7 mouse cellular contexts compared by ENCODE assay signal in the genomic region with DNA sequence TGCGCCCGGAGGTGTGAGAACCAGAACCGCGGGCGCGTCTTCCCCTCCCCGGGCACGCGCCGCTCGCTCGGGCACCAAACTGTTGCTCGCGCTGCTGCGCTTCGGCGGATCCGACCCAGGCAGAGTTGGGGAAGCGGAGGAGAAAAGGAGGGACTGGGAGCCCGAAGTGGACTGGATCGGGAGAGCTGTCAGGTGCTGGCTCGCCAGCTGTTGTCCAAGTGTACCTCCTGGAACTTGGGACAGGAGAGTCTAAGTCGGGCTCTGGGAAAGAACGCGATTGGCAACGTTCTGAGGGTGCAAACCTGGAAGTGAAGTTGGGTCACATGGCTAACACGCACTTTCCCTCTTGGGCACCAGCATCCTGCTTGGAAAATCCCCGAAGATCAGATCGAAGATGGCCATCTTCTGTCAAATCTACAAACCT.
DNase-seq lines count a peak whose midpoint lies in the region; ATAC-seq and TF ChIP-seq lines count a peak whose summit lies in the region.

No protein-coding gene starts in this region.

- H3K36me3 ChIP-seq in testis, adult 2 months (ENCODE audit: control insufficient read depth, insufficient read depth, low read length), result peaks cover 4% of the 10 kb centered on the region
- peaks cover 18% of the 10 kb centered on the region; the same call in 1 of the 2 replicates for H3K36me3 ChIP-seq in embryonic facial prominence, embryonic 14.5 days (ENCODE audit: control insufficient read depth, insufficient read depth, low read length)
- H3K36me3 ChIP-seq in intestine, embryonic 14.5 days (ENCODE audit: control insufficient read depth, insufficient read depth, low read length), result peaks cover 14% of the 10 kb centered on the region
- no peaks in the 10 kb centered on the region for H3K36me3 ChIP-seq in midbrain, embryonic 16.5 days (ENCODE audit: control insufficient read depth, insufficient read depth, low read length)

- peak overlapping the region; percentile 99 for H3K4me3 ChIP-seq in testis, adult 2 months (ENCODE audit: control insufficient read depth, low read depth, low read length)
- peak overlapping the region; percentile 88 for H3K4me3 ChIP-seq in embryonic facial prominence, embryonic 14.5 days (ENCODE audit: low read depth, low read length)
- H3K4me3 ChIP-seq in intestine, embryonic 14.5 days (ENCODE audit: low read depth, low read length), result peak overlapping the region; percentile 75
- peak overlapping the region; percentile 98 for H3K4me3 ChIP-seq in midbrain, embryonic 16.5 days (ENCODE audit: low read depth, low read length)

- no peaks in the 10 kb centered on the region for H3K9me3 ChIP-seq in embryonic facial prominence, embryonic 14.5 days (ENCODE audit: control insufficient read depth, low read length)
- no peaks in the 10 kb centered on the region for H3K9me3 ChIP-seq in intestine, embryonic 14.5 days (ENCODE audit: control insufficient read depth, low read length)
- H3K9me3 ChIP-seq in midbrain, embryonic 16.5 days (replicated peaks; ENCODE audit: control insufficient read depth, low read length, poor library complexity, severe bottlenecking), result no peaks in the 10 kb centered on the region

- under 1% methylated on average over 21 of the region's 29 CpGs for WGBS in embryonic facial prominence, embryonic 14.5 days
- WGBS in intestine, embryonic 14.5 days, result under 1% methylated on average over 28 of the region's 29 CpGs
- WGBS in midbrain, embryonic 16.5 days, result under 1% methylated on average over 29 of the region's 29 CpGs

- TF ChIP-seq CTCF in testis, adult 2 months (IDR thresholded peaks at IDR 0.05; ENCODE audit: control insufficient read depth, insufficient read depth, insufficient replicate concordance, low read depth, low read length), result no peak

- intact Hi-C loops in left cerebral cortex, postnatal 4 days (cut with DNase I), result loop anchor here (10.0 kb wide), 1 partner anchor 133 kb away; the partner anchor contains the start of gene Zfp800

- H3K4me2 ChIP-seq in embryonic facial prominence, embryonic 14.5 days (ENCODE audit: low read depth, low read length), result peak overlapping the region; percentile 91
- H3K4me2 ChIP-seq in intestine, embryonic 14.5 days (ENCODE audit: low read length), result peak overlapping the region; percentile 89
- peak overlapping the region; percentile 97 for H3K4me2 ChIP-seq in midbrain, embryonic 16.5 days (ENCODE audit: low read length)

- no peaks in the 10 kb centered on the region for H3K27me3 ChIP-seq in testis, adult 2 months (ENCODE audit: control insufficient read depth, insufficient read depth, low read length)
- no peaks in the 10 kb centered on the region for H3K27me3 ChIP-seq in embryonic facial prominence, embryonic 14.5 days (replicated peaks; ENCODE audit: control insufficient read depth, insufficient read depth, low read length)
- no peaks in the 10 kb centered on the region for H3K27me3 ChIP-seq in intestine, embryonic 14.5 days (replicated peaks; ENCODE audit: control insufficient read depth, insufficient read depth, low read length)
- no peaks in the 10 kb centered on the region for H3K27me3 ChIP-seq in midbrain, embryonic 16.5 days (ENCODE audit: control insufficient read depth, insufficient read depth, low read depth, low read length)

- peak overlapping the region; percentile 99 for H3K27ac ChIP-seq in testis, adult 2 months (ENCODE audit: control insufficient read depth, insufficient read depth, low read depth, low read length)
- H3K27ac ChIP-seq in embryonic facial prominence, embryonic 14.5 days (replicated peaks; ENCODE audit: low read depth, low read length), result peak overlapping the region; percentile 80
- peak overlapping the region; percentile 88 for H3K27ac ChIP-seq in intestine, embryonic 14.5 days (ENCODE audit: low read depth)
- H3K27ac ChIP-seq in midbrain, embryonic 16.5 days (ENCODE audit: low read length), result peak overlapping the region; percentile 85

- no peak for TF ChIP-seq POLR2A in testis, adult 2 months (IDR thresholded peaks at IDR 0.05; ENCODE audit: control insufficient read depth, low read depth, low read length)

- H3K4me1 ChIP-seq in testis, adult 2 months (ENCODE audit: control insufficient read depth, insufficient read depth, low read length), result peaks cover 7% of the 10 kb centered on the region
- peaks cover 5% of the 10 kb centered on the region; the same call in 1 of the 2 replicates for H3K4me1 ChIP-seq in embryonic facial prominence, embryonic 14.5 days (ENCODE audit: control insufficient read depth, insufficient read depth, low read length)
- H3K4me1 ChIP-seq in intestine, embryonic 14.5 days (replicated peaks; ENCODE audit: control insufficient read depth, insufficient read depth, low read length), result no peaks in the 10 kb centered on the region
- peaks cover 9% of the 10 kb centered on the region for H3K4me1 ChIP-seq in midbrain, embryonic 16.5 days (ENCODE audit: control insufficient read depth, insufficient read depth, low read length)

- no peak for DNase-seq in testis, postnatal 14 days (ENCODE audit: low spot score)
- no peak for DNase-seq in embryonic facial prominence, embryonic 14.5 days (ENCODE audit: low spot score)
- DNase-seq in intestine, embryonic 14.5 days (ENCODE audit: low spot score), result peak; percentile 84
- no peak for DNase-seq in left cerebral cortex, postnatal 4 days
- DNase-seq in left cerebral cortex, adult 8-10 months (ENCODE audit: low spot score in 2 of 2), result no peak

- H3K9ac ChIP-seq in embryonic facial prominence, embryonic 14.5 days (ENCODE audit: low read depth, low read length), result peak overlapping the region; percentile 80
- peak overlapping the region; percentile 71 for H3K9ac ChIP-seq in intestine, embryonic 14.5 days (ENCODE audit: low read length)
- peak overlapping the region; percentile 80 for H3K9ac ChIP-seq in midbrain, embryonic 16.5 days (ENCODE audit: low read depth, low read length)

- ATAC-seq in embryonic facial prominence, embryonic 14.5 days (ENCODE audit: low read depth), result 0 out of 2 replicates have a peak, but pooled peaks have one; percentile 69
- peak; percentile 70; the same call in 1 of the 2 replicates for ATAC-seq in intestine, embryonic 14.5 days (replicated peaks; ENCODE audit: low FRiP score, low TSS enrichment, low read depth)
- peak; percentile 78 for ATAC-seq in midbrain, embryonic 16.5 days
